Mouse (Mus musculus) gastrocnemius, postnatal 25 days (tissue): ENCODE results near the gene Gm10283. TPM values are rescaled to one million over a fixed set of nuclear protein-coding genes. Genes with fewer than 3 reads are reported as not detected.

Source experiments
- total RNA-seq, 2 experiments: library from RNA; stranded (reverse); gene quantifications; 1 replicate in 1 of 2; 2 replicates in 1 of 2; pipeline ENCODE4 v1.2.3; 2021

The Gm10283 gene
- total RNA-seq, 2 experiments from 2014 or later, result not detected

Other genes starting within 250 kb of the Gm10283 start
- not detected for gene Aadat, start 2.7 kb upstream of the Gm10283 start, total RNA-seq
- gene Mfap3l, start 129.6 kb upstream of the Gm10283 start, total RNA-seq, result 1 to 10 TPM; 3.8 to 4.4 TPM